Mouse (Mus musculus) intestine, embryonic 16.5 days (tissue): ENCODE data around the gene Cryga. TPM values are rescaled to one million over a fixed set of nuclear protein-coding genes. Genes with fewer than 3 reads are reported as not detected.

Experiments
- ATAC-seq: fragments of 200-750 bp; cut with Nextera tagmentation; 2 replicates; pipeline ENCODE4 v1.8.0; 2017; ENCODE audit warnings: moderate TSS enrichment, moderate library complexity
- H3K27ac ChIP-seq: fragments of 300-500 bp; sonication (generic); 2 replicates; pipeline ENCODE4 v1.5.1; 2014; ENCODE audit warnings: mild to moderate bottlenecking, low read length
- H3K27me3 ChIP-seq: fragments of 300-500 bp; sonication (generic); replicated peaks from 2 replicates; pipeline ENCODE4 v1.6.1; 2014; ENCODE audit warnings: low read length, control low read depth, mixed read lengths; ENCODE audit not compliant: control insufficient read depth, insufficient read depth
- H3K36me3 ChIP-seq: fragments of 300-500 bp; sonication (generic); 2 replicates; pipeline ENCODE4 v1.6.1; 2014; ENCODE audit warnings: low read length, control low read depth; ENCODE audit not compliant: control insufficient read depth, insufficient read depth
- H3K4me1 ChIP-seq: fragments of 300-500 bp; sonication (generic); 2 replicates; pipeline ENCODE4 v1.6.1; 2014; ENCODE audit warnings: low read length, control low read depth, mixed read lengths; ENCODE audit not compliant: control insufficient read depth, insufficient read depth
- H3K4me2 ChIP-seq: fragments of 300-500 bp; sonication (generic); 2 replicates; pipeline ENCODE4 v1.6.1; 2014; ENCODE audit warnings: low read depth, low read length, control low read depth
- H3K4me3 ChIP-seq: fragments of 300-500 bp; sonication (generic); 2 replicates; pipeline ENCODE4 v1.5.1; 2014; ENCODE audit warnings: mild to moderate bottlenecking, low read length
- H3K9ac ChIP-seq: fragments of 300-500 bp; sonication (generic); 2 replicates; pipeline ENCODE4 v1.6.1; 2014; ENCODE audit warnings: low read depth, low read length
- H3K9me3 ChIP-seq: fragments of 300-500 bp; sonication (generic); 2 replicates; pipeline ENCODE4 v1.6.1; 2016; ENCODE audit warnings: low read length, control low read depth; ENCODE audit not compliant: control insufficient read depth
- whole genome bisulfite sequencing: fragments of 180-500 bp; shearing (Covaris S2); extraction: QIAGEN DNeasy Blood & Tissue Kit; methylation state at CpG from one replicate; pipeline ENCODE4 v1.1.7; 2014; 5-methylcytosine and 5-hydroxymethylcytosine counted together
- polyA plus RNA-seq: library from polyadenylated mRNA; unstranded; fragments of >200 nt; fragmentation: Nextera tagmentation; extraction: Ambion mirVana; gene quantifications from 2 replicates; pipeline ENCODE4 v1.2.1, GENCODE M21; 2015

Cryga gene
- not detected in 2 replicates for polyA plus RNA-seq

GRCm38 (mm10) chr1:65103273-65103672 is at the start of gene Cryga:
Gene Cryga (minus strand): TSS chr1:65103373.
- Histone ChIP-seq H3K9ac (no peak within 1 kb of the TSS), H3K27ac (no peak within 1 kb of the TSS), H3K36me3 (no peaks in the 10 kb centered on the region), H3K4me3 (no peak within 1 kb of the TSS), H3K27me3 (no peaks in the 10 kb centered on the region), H3K9me3 (no peaks in the 10 kb centered on the region), H3K4me2 (no peak within 1 kb of the TSS), H3K4me1 (no peaks in the 10 kb centered on the region)
- WGBS = 92% methylated on average over 11 of the region's 11 CpGs
- ATAC-seq = no peak

- no peak for ATAC-seq
Observed at GRCm38 (mm10) chr1:65147971-65148370, 44.8 kb upstream of the Cryga start.

GRCm38 (mm10) chr1:65147326-65147725 is 44.2 kb upstream of the Cryga start:
- H3K9me3 ChIP-seq = no peaks in the 10 kb centered on the region
- H3K9ac ChIP-seq = no peak overlapping the region
- no peak overlapping the region for H3K4me3 ChIP-seq
- H3K4me1 ChIP-seq = no peaks in the 10 kb centered on the region
- no peaks in the 10 kb centered on the region for H3K36me3 ChIP-seq
- no peak overlapping the region for H3K4me2 ChIP-seq
- no peaks in the 10 kb centered on the region for H3K27me3 ChIP-seq
- no peak overlapping the region for H3K27ac ChIP-seq
- no peak for ATAC-seq
- WGBS = 91% methylated on average over 5 of the region's 5 CpGs

More at GRCm38 (mm10) chr1:65147971-65148370, 44.8 kb upstream of the Cryga start:
- H3K9ac ChIP-seq = no peak overlapping the region
- H3K36me3 ChIP-seq = no peaks in the 10 kb centered on the region
- 75% methylated on average over 3 of the region's 3 CpGs for WGBS
- no peaks in the 10 kb centered on the region for H3K9me3 ChIP-seq
- H3K4me1 ChIP-seq = no peaks in the 10 kb centered on the region
- no peak overlapping the region for H3K27ac ChIP-seq
- no peaks in the 10 kb centered on the region for H3K27me3 ChIP-seq
- no peak overlapping the region for H3K4me3 ChIP-seq
- no peak overlapping the region for H3K4me2 ChIP-seq

GRCm38 (mm10) chr1:65146601-65147000 is 43.4 kb upstream of the Cryga start:
- peak; percentile 81 for ATAC-seq
- Histone ChIP-seq H3K4me1 (no peaks in the 10 kb centered on the region), H3K4me2 (no peak overlapping the region), H3K36me3 (no peaks in the 10 kb centered on the region), H3K4me3 (no peak overlapping the region), H3K9me3 (no peaks in the 10 kb centered on the region), H3K9ac (no peak overlapping the region), H3K27me3 (no peaks in the 10 kb centered on the region), H3K27ac (no peak overlapping the region)
- WGBS = 41% methylated on average over 2 of the region's 2 CpGs

- no peaks in the 10 kb centered on the region for H3K36me3 ChIP-seq
- no peak overlapping the region for H3K4me3 ChIP-seq
- no peak overlapping the region for H3K27ac ChIP-seq
- H3K4me1 ChIP-seq = no peaks in the 10 kb centered on the region
- 78% methylated on average over 2 of the region's 2 CpGs for WGBS
- no peak for ATAC-seq
- H3K27me3 ChIP-seq = no peaks in the 10 kb centered on the region
- H3K9ac ChIP-seq = no peak overlapping the region
- H3K9me3 ChIP-seq = no peaks in the 10 kb centered on the region
- no peak overlapping the region for H3K4me2 ChIP-seq
Observed at GRCm38 (mm10) chr1:65144783-65145182, 41.6 kb upstream of the Cryga start.

GRCm38 (mm10) chr1:65137560-65137959 is 34.4 kb upstream of the Cryga start:
- Histone ChIP-seq H3K4me3 (no peak overlapping the region), H3K4me2 (no peak overlapping the region), H3K9ac (no peak overlapping the region), H3K27me3 (no peaks in the 10 kb centered on the region), H3K4me1 (0 out of 2 replicates have a peak, but pooled peaks cover 2% of the 10 kb centered on the region), H3K9me3 (no peaks in the 10 kb centered on the region), H3K27ac (no peak overlapping the region), H3K36me3 (no peaks in the 10 kb centered on the region)
- ATAC-seq = no peak
- 86% methylated on average over 6 of the region's 6 CpGs for WGBS

GRCm38 (mm10) chr1:65132833-65133232 is 29.7 kb upstream of the Cryga start:
- 82% methylated on average over 1 of the region's 1 CpGs for WGBS
- Histone ChIP-seq H3K27ac (no peak overlapping the region), H3K27me3 (no peaks in the 10 kb centered on the region), H3K36me3 (no peaks in the 10 kb centered on the region), H3K9ac (no peak overlapping the region), H3K9me3 (no peaks in the 10 kb centered on the region), H3K4me3 (no peak overlapping the region), H3K4me1 (0 out of 2 replicates have a peak, but pooled peaks cover 2% of the 10 kb centered on the region), H3K4me2 (no peak overlapping the region)
- ATAC-seq = no peak

GRCm38 (mm10) chr1:65131671-65132070 is 28.5 kb upstream of the Cryga start:
- WGBS = 95% methylated on average over 1 of the region's 1 CpGs
- Histone ChIP-seq H3K27me3 (no peaks in the 10 kb centered on the region), H3K4me2 (no peak overlapping the region), H3K4me3 (no peak overlapping the region), H3K9ac (no peak overlapping the region), H3K9me3 (no peaks in the 10 kb centered on the region), H3K4me1 (no peaks in the 10 kb centered on the region), H3K27ac (no peak overlapping the region), H3K36me3 (no peaks in the 10 kb centered on the region)
- no peak for ATAC-seq

GRCm38 (mm10) chr1:65130226-65130625 is 27.1 kb upstream of the Cryga start:
- no peaks in the 10 kb centered on the region for H3K9me3 ChIP-seq
- no peaks in the 10 kb centered on the region for H3K36me3 ChIP-seq
- no peak overlapping the region for H3K9ac ChIP-seq
- no peak overlapping the region for H3K4me3 ChIP-seq
- H3K27me3 ChIP-seq = no peaks in the 10 kb centered on the region
- no peaks in the 10 kb centered on the region for H3K4me1 ChIP-seq
- ATAC-seq = peak; percentile 92
- 0 out of 2 replicates have a peak overlapping the region, but pooled peaks have one; percentile 11 for H3K27ac ChIP-seq
- WGBS = 65% methylated on average over 3 of the region's 3 CpGs
- no peak overlapping the region for H3K4me2 ChIP-seq

GRCm38 (mm10) chr1:65129634-65130180 is 26.5 kb upstream of the Cryga start:
- Histone ChIP-seq H3K36me3 (no peaks in the 10 kb centered on the region), H3K4me1 (no peaks in the 10 kb centered on the region), H3K9me3 (no peaks in the 10 kb centered on the region), H3K4me3 (no peak overlapping the region), H3K9ac (no peak overlapping the region), H3K4me2 (no peak overlapping the region), H3K27me3 (no peaks in the 10 kb centered on the region), H3K27ac (0 out of 2 replicates have a peak overlapping the region, but pooled peaks have one; percentile 11)
- WGBS = 50% methylated on average over 3 of the region's 3 CpGs
- peak; percentile 90 for ATAC-seq
